Mouse (Mus musculus) lung, postnatal 0 days (tissue): ENCODE measurements at regions not wholly inside any gene's neighbourhood (a gene's known extent, or its start where the extent isn't known, plus 50 kb on each side); places are given as distances from the start of the nearest gene placed in this dataset.

ENCODE experiments used
- CTCF ChIP-seq: IDR thresholded peaks from 2 replicates; pipeline ENCODE4 v1.5.1; 2016; ENCODE audit warnings: antibody characterized with exemption, mild to moderate bottlenecking
- EP300 ChIP-seq: IDR thresholded peaks from 2 replicates; pipeline ENCODE4 v1.6.1; 2016; ENCODE audit warnings: antibody characterized with exemption, mild to moderate bottlenecking, control low read depth

- no peak for TF ChIP-seq CTCF
- TF ChIP-seq EP300 = no peak
These were observed 59.1 kb upstream of the Kirrel3 start for GRCm38 (mm10) chr9:34426589-34426988.
